Mouse (Mus musculus) embryonic fibroblast, embryonic 13.5 days (primary cell): Measurements from ENCODE around the gene Hist1h2ao.

Experiments used
- CTCF ChIP-seq: IDR thresholded peaks from 2 replicates; pipeline ENCODE4 v1.5.1; 2011; ENCODE audit warnings: mild to moderate bottlenecking, control low read depth, low read length, moderate library complexity, borderline replicate concordance; ENCODE audit not compliant: insufficient read depth
- POLR2A ChIP-seq: IDR thresholded peaks from 2 replicates; pipeline ENCODE4 v1.6.1; 2011; ENCODE audit warnings: low read depth, mild to moderate bottlenecking, control low read depth, low read length, moderate library complexity

GRCm38 (mm10) chr13:21828511-21828910 is 18.2 kb downstream of the Hist1h2ao start:
- TF ChIP-seq CTCF (no peak), POLR2A (no peak)
